In the genomic region with DNA sequence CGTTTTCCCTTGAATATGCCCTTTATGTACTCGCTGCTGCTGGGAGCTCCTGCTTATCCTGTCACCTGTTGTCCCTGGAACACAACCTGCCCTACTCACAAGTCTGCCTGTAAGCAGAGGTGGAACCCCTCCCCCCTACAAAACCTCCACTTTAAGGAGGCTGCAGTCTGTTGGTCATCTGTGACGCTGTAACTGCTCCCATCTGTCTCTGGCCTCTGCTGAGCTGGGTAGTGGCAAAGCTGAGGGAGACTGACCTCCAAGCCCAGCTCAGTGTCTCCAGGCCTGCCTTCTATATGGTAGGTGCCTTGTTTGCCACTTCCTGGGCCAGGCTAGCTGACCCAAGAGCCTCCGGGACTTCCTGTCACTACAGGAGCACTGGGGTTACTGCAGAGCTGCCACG, we compare ENCODE assay signal across 18 mouse cellular contexts.
DNase-seq lines count a peak whose midpoint lies in the region; ATAC-seq lines count a peak whose summit lies in the region.
"Had no signal": no experiment of that assay in that cellular context is flagged by ENCODE, and none has a peak within 500 bp of the region (broad histone marks: within the 10 kb centered on the region; RNA-seq: fewer than 3 reads in every experiment).

No protein-coding gene starts in this region.

- H3K9me3 ChIP-seq in forebrain, embryonic 10.5 days, result no peaks in the 10 kb centered on the region
- no peaks in the 10 kb centered on the region for H3K9me3 ChIP-seq in forebrain, embryonic 11.5 days (ENCODE audit: control insufficient read depth, low read length)
- H3K9me3 ChIP-seq in hindbrain, embryonic 11.5 days (ENCODE audit: control insufficient read depth, low read length), result no peaks in the 10 kb centered on the region
- no peaks in the 10 kb centered on the region for H3K9me3 ChIP-seq in hindbrain, embryonic 16.5 days (ENCODE audit: control insufficient read depth, low read length)
- no peaks in the 10 kb centered on the region for H3K9me3 ChIP-seq in midbrain, embryonic 10.5 days (replicated peaks)
- no peaks in the 10 kb centered on the region for H3K9me3 ChIP-seq in midbrain, embryonic 11.5 days (ENCODE audit: control insufficient read depth, low read length)
- H3K9me3 ChIP-seq: limb, embryonic 15.5 days; midbrain, embryonic 15.5 days had no signal

- peaks cover 36% of the 10 kb centered on the region for H3K4me1 ChIP-seq in forebrain, embryonic 10.5 days
- no peaks in the 10 kb centered on the region for H3K4me1 ChIP-seq in forebrain, embryonic 11.5 days (replicated peaks; ENCODE audit: control insufficient read depth, insufficient read depth, low read length)
- no peaks in the 10 kb centered on the region for H3K4me1 ChIP-seq in hindbrain, embryonic 11.5 days (replicated peaks; ENCODE audit: control insufficient read depth, insufficient read depth, low read length)
- H3K4me1 ChIP-seq in hindbrain, embryonic 16.5 days (ENCODE audit: control insufficient read depth, insufficient read depth, low read depth, low read length), result no peaks in the 10 kb centered on the region
- peaks cover 18% of the 10 kb centered on the region for H3K4me1 ChIP-seq in midbrain, embryonic 10.5 days
- 0 out of 2 replicates have a peak, but pooled peaks cover 2% of the 10 kb centered on the region for H3K4me1 ChIP-seq in midbrain, embryonic 11.5 days (ENCODE audit: control insufficient read depth, insufficient read depth, low read length)

- no peak overlapping the region for H3K9ac ChIP-seq in forebrain, embryonic 11.5 days (ENCODE audit: low read length)
- H3K9ac ChIP-seq in hindbrain, embryonic 11.5 days (ENCODE audit: low read depth, low read length), result no peak overlapping the region
- H3K9ac ChIP-seq in hindbrain, embryonic 16.5 days (ENCODE audit: low read depth, low read length), result no peak overlapping the region
- H3K9ac ChIP-seq in midbrain, embryonic 11.5 days (ENCODE audit: low read length), result no peak overlapping the region
- H3K9ac ChIP-seq: limb, embryonic 15.5 days; midbrain, embryonic 15.5 days had no signal

- no peak for ATAC-seq in forebrain, embryonic 11.5 days (replicated peaks; ENCODE audit: low FRiP score)
- no peak for ATAC-seq in hindbrain, embryonic 11.5 days (ENCODE audit: low FRiP score)
- no peak for ATAC-seq in hindbrain, embryonic 16.5 days
- no peak; the same call in 1 of the 2 replicates for ATAC-seq in midbrain, embryonic 11.5 days (ENCODE audit: low FRiP score)
- ATAC-seq in neutrophil, adult 5-6 weeks (ENCODE audit: extremely low read depth, insufficient number of reproducible peaks, low FRiP score, poor library complexity, severe bottlenecking), result peak; percentile 9; the same call in 1 of the 2 replicates
- ATAC-seq: midbrain, embryonic 15.5 days; Patski had no signal

- WGBS in forebrain, embryonic 10.5 days, result 72% methylated on average over 5 of the region's 5 CpGs
- WGBS in forebrain, embryonic 11.5 days, result 72% methylated on average over 5 of the region's 5 CpGs
- 75% methylated on average over 5 of the region's 5 CpGs for WGBS in hindbrain, embryonic 11.5 days
- 75% methylated on average over 5 of the region's 5 CpGs for WGBS in hindbrain, embryonic 16.5 days
- 74% methylated on average over 5 of the region's 5 CpGs for WGBS in midbrain, embryonic 10.5 days
- WGBS in midbrain, embryonic 11.5 days, result 75% methylated on average over 5 of the region's 5 CpGs

- H3K27me3 ChIP-seq in forebrain, embryonic 10.5 days (ENCODE audit: poor library complexity, severe bottlenecking), result no peaks in the 10 kb centered on the region
- no peaks in the 10 kb centered on the region for H3K27me3 ChIP-seq in forebrain, embryonic 11.5 days (ENCODE audit: control insufficient read depth, insufficient read depth, low read length)
- no peaks in the 10 kb centered on the region for H3K27me3 ChIP-seq in hindbrain, embryonic 11.5 days (ENCODE audit: control insufficient read depth, insufficient read depth, low read length)
- no peaks in the 10 kb centered on the region for H3K27me3 ChIP-seq in hindbrain, embryonic 16.5 days (replicated peaks; ENCODE audit: control insufficient read depth, insufficient read depth, low read length)
- no peaks in the 10 kb centered on the region for H3K27me3 ChIP-seq in midbrain, embryonic 10.5 days (ENCODE audit: low read depth, poor library complexity, severe bottlenecking)
- H3K27me3 ChIP-seq in midbrain, embryonic 11.5 days (ENCODE audit: control insufficient read depth, insufficient read depth, low read length), result no peaks in the 10 kb centered on the region
- H3K27me3 ChIP-seq: limb, embryonic 15.5 days; midbrain, embryonic 15.5 days; Patski had no signal

- H3K36me3 ChIP-seq in forebrain, embryonic 10.5 days (replicated peaks), result peaks cover 82% of the 10 kb centered on the region
- no peaks in the 10 kb centered on the region; the same call in none of the 2 replicates for H3K36me3 ChIP-seq in forebrain, embryonic 11.5 days (ENCODE audit: control insufficient read depth, insufficient read depth, low read length)
- H3K36me3 ChIP-seq in hindbrain, embryonic 11.5 days (ENCODE audit: control insufficient read depth, insufficient read depth, low read length), result no peaks in the 10 kb centered on the region
- peaks cover 6% of the 10 kb centered on the region; the same call in 1 of the 2 replicates for H3K36me3 ChIP-seq in hindbrain, embryonic 16.5 days (ENCODE audit: control insufficient read depth, insufficient read depth, low read length)
- peaks cover 59% of the 10 kb centered on the region for H3K36me3 ChIP-seq in midbrain, embryonic 10.5 days
- H3K36me3 ChIP-seq in midbrain, embryonic 11.5 days (ENCODE audit: control insufficient read depth, insufficient read depth, low read length), result peaks cover 2% of the 10 kb centered on the region; the same call in 1 of the 2 replicates
- H3K36me3 ChIP-seq: midbrain, embryonic 15.5 days had no signal

- H3K4me3 ChIP-seq in forebrain, embryonic 10.5 days, result no peak overlapping the region
- no peak overlapping the region for H3K4me3 ChIP-seq in forebrain, embryonic 11.5 days (ENCODE audit: low read depth, low read length)
- H3K4me3 ChIP-seq in hindbrain, embryonic 11.5 days (ENCODE audit: low read depth, low read length), result no peak overlapping the region
- no peak overlapping the region for H3K4me3 ChIP-seq in hindbrain, embryonic 16.5 days (ENCODE audit: low read length)
- no peak overlapping the region for H3K4me3 ChIP-seq in midbrain, embryonic 10.5 days
- no peak overlapping the region for H3K4me3 ChIP-seq in midbrain, embryonic 11.5 days (ENCODE audit: low read depth, low read length)
- H3K4me3 ChIP-seq: erythroblast, embryonic 14.5 days; layer of hippocampus, adult 2 months; left cerebral cortex, adult 2 months; limb, embryonic 15.5 days; midbrain, embryonic 15.5 days had no signal

- DNase-seq in forebrain, embryonic 10.5 days (ENCODE audit: extremely low spot score, low spot score), result no peak
- DNase-seq in forebrain, embryonic 11.5 days (ENCODE audit: low spot score), result no peak
- DNase-seq in hindbrain, embryonic 11.5 days (ENCODE audit: low spot score), result no peak
- DNase-seq in midbrain, embryonic 10.5 days (ENCODE audit: low spot score), result no peak
- DNase-seq in midbrain, embryonic 11.5 days (ENCODE audit: low spot score, missing footprints), result no peak
- DNase-seq in thymus, postnatal 25 days, result no peak
- DNase-seq: cerebellum, postnatal 25 days; lung, adult 2 months; right cerebral cortex, postnatal 14 days had no signal

- H3K4me2 ChIP-seq in forebrain, embryonic 11.5 days (ENCODE audit: low read depth, low read length, severe bottlenecking), result no peak overlapping the region
- no peak overlapping the region for H3K4me2 ChIP-seq in hindbrain, embryonic 11.5 days (replicated peaks; ENCODE audit: low read depth, low read length)
- H3K4me2 ChIP-seq in hindbrain, embryonic 16.5 days (ENCODE audit: low read length), result no peak overlapping the region
- H3K4me2 ChIP-seq in midbrain, embryonic 11.5 days, result no peak overlapping the region
- H3K4me2 ChIP-seq: limb, embryonic 15.5 days; midbrain, embryonic 15.5 days had no signal

- H3K27ac ChIP-seq in forebrain, embryonic 10.5 days, result peak overlapping the region; percentile 58
- H3K27ac ChIP-seq in forebrain, embryonic 11.5 days (ENCODE audit: low read depth, low read length), result no peak overlapping the region
- H3K27ac ChIP-seq in hindbrain, embryonic 11.5 days (ENCODE audit: low read depth, low read length), result peak overlapping the region; percentile 20; the same call in 1 of the 2 replicates
- no peak overlapping the region for H3K27ac ChIP-seq in hindbrain, embryonic 16.5 days (ENCODE audit: low read depth, low read length)
- 0 out of 2 replicates have a peak overlapping the region, but pooled peaks have one; percentile 35 for H3K27ac ChIP-seq in midbrain, embryonic 10.5 days (replicated peaks)
- H3K27ac ChIP-seq in midbrain, embryonic 11.5 days (ENCODE audit: low read depth, low read length), result no peak overlapping the region; the same call in 1 of the 2 replicates
- H3K27ac ChIP-seq: layer of hippocampus, adult 2 months; left cerebral cortex, adult 2 months; limb, embryonic 15.5 days; macrophage; midbrain, embryonic 15.5 days had no signal

Comparison
In these comparisons a context has a peak if more than half of its experiments do, and no peak if none do; other contexts are left out.
1. H3K27ac ChIP-seq: peak in forebrain, embryonic 10.5 days (single experiment), hindbrain, embryonic 11.5 days (single experiment) and midbrain, embryonic 10.5 days (single experiment); none in forebrain, embryonic 11.5 days (single experiment), hindbrain, embryonic 16.5 days (single experiment) and midbrain, embryonic 11.5 days (single experiment).